Mouse (Mus musculus) liver, embryonic 14.5 days (tissue): ENCODE measurements around the gene Enho. TPM values are rescaled to one million over a fixed set of nuclear protein-coding genes. Genes with fewer than 3 reads are reported as not detected.

Experiments used
- ATAC-seq: fragments of 200-750 bp; cut with Nextera tagmentation; 2 replicates; pipeline ENCODE4 v1.8.0; 2017; ENCODE audit warnings: moderate number of reproducible peaks, mild to moderate bottlenecking, moderate library complexity; ENCODE audit not compliant: insufficient read depth
- DNase-seq, 3 experiments: peaks; one replicate each; pipeline ENCODE4 v3.0.0-alpha.2; 2012 to 2013; ENCODE audit warnings: low read depth in 3 of 3, low spot score in 3 of 3
- H3K27ac ChIP-seq: fragments of 300-500 bp; sonication (generic); 2 replicates; pipeline ENCODE4 v1.5.1; 2014; ENCODE audit warnings: moderate library complexity, mild to moderate bottlenecking, control low read depth, inconsistent platforms
- H3K27me3 ChIP-seq: fragments of 300-500 bp; sonication (generic); 2 replicates; pipeline ENCODE4 v1.6.1; 2014; ENCODE audit warnings: mild to moderate bottlenecking, low read length, moderate library complexity; ENCODE audit not compliant: control insufficient read depth, insufficient read depth
- H3K36me3 ChIP-seq: fragments of 300-500 bp; sonication (generic); replicated peaks from 2 replicates; pipeline ENCODE4 v1.6.1; 2014; ENCODE audit warnings: low read depth; ENCODE audit not compliant: control insufficient read depth, insufficient read depth
- H3K4me1 ChIP-seq, 2 experiments: fragments of 200-500 bp in 1 of 2; fragments of 300-500 bp in 1 of 2; sonication (generic) in 1 of 2; replicated peaks; 2 replicates each; pipeline ENCODE4 v1.6.1; 2012 to 2014; ENCODE audit warnings: antibody characterized with exemption in 1 of 2, inconsistent platforms in 1 of 2, low read length in 1 of 2; ENCODE audit not compliant: control insufficient read depth in 2 of 2, insufficient read depth in 2 of 2
- H3K4me2 ChIP-seq: fragments of 300-500 bp; sonication (generic); 2 replicates; pipeline ENCODE4 v1.6.1; 2014; ENCODE audit warnings: low read depth, mild to moderate bottlenecking, control low read depth, moderate library complexity
- H3K4me3 ChIP-seq, 2 experiments: fragments of 200-500 bp in 1 of 2; fragments of 300-500 bp in 1 of 2; sonication (generic) in 1 of 2; 2 replicates each; pipeline ENCODE4 v1.5.1; 2012 to 2014; ENCODE audit warnings: low read depth in 2 of 2, low read length in 2 of 2, mild to moderate bottlenecking in 2 of 2, control low read depth in 1 of 2, inconsistent platforms in 1 of 2, moderate library complexity in 1 of 2; ENCODE audit not compliant: insufficient read depth in 1 of 2
- H3K9ac ChIP-seq: fragments of 300-500 bp; sonication (generic); replicated peaks from 2 replicates; pipeline ENCODE4 v1.6.1; 2014; ENCODE audit warnings: mild to moderate bottlenecking, control low read depth, moderate library complexity
- H3K9me3 ChIP-seq: fragments of 300-500 bp; sonication (generic); 2 replicates; pipeline ENCODE4 v1.6.1; 2016; ENCODE audit warnings: low read length, mixed read lengths; ENCODE audit not compliant: control insufficient read depth
- CTCF ChIP-seq: IDR thresholded peaks from 2 replicates; pipeline ENCODE4 v1.5.1; 2016; ENCODE audit warnings: antibody characterized with exemption, low read depth, control low read depth
- EP300 ChIP-seq: IDR thresholded peaks from 2 replicates; pipeline ENCODE4 v1.6.1; 2016; ENCODE audit warnings: antibody characterized with exemption, low read depth
- WGBS: fragments of 180-500 bp; shearing (Covaris S2); extraction: QIAGEN DNeasy Blood & Tissue Kit; methylation state at CpG from one replicate; pipeline ENCODE4 v1.1.7; 2014; ENCODE audit not compliant: insufficient replicate concordance; 5-methylcytosine and 5-hydroxymethylcytosine counted together
- polyA plus RNA-seq, 2 experiments: library from polyadenylated mRNA; depleted of rRNA in 1 of 2; stranded (reverse) in 1 of 2; unstranded in 1 of 2; fragments of >200 nt; fragmentation: Nextera tagmentation in 1 of 2; extraction: Ambion mirVana in 1 of 2; gene quantifications; 2 replicates each; pipeline versions ENCODE4 v1.2.1 to v1.2.3; 2012 to 2014

The Enho gene
- polyA plus RNA-seq, 2 experiments, result 1.2 to 1.8 TPM

- Histone ChIP-seq H3K4me1 (peaks cover 0 to 8% of the 10 kb centered on the region in 2 experiments; a peak in 2 of 4 replicates), H3K4me3 (no peak overlapping the region), H3K9me3 (no peaks in the 10 kb centered on the region), H3K9ac (no peak overlapping the region), H3K27ac (no peak overlapping the region), H3K4me2 (no peak overlapping the region), H3K36me3 (no peaks in the 10 kb centered on the region), H3K27me3 (peaks cover 7% of the 10 kb centered on the region)
- 66% methylated on average over 10 of the region's 10 CpGs for WGBS
- ATAC-seq, result no peak
- no peak for DNase-seq
- no peak for TF ChIP-seq CTCF
- TF ChIP-seq EP300, result no peak
Measured at GRCm38 (mm10) chr4:41638186-41638731, 1.9 kb downstream of the Enho start.

GRCm38 (mm10) chr4:41636882-41637635, 3.1 kb downstream of the Enho start:
- Histone ChIP-seq H3K4me1 (peaks cover 0 to 8% of the 10 kb centered on the region in 2 experiments; a peak in 2 of 4 replicates), H3K4me3 (no peak overlapping the region), H3K4me2 (no peak overlapping the region), H3K9me3 (no peaks in the 10 kb centered on the region), H3K27ac (no peak overlapping the region), H3K27me3 (peaks cover 7% of the 10 kb centered on the region), H3K9ac (no peak overlapping the region), H3K36me3 (no peaks in the 10 kb centered on the region)
- ATAC-seq, result no peak
- 55% methylated on average over 10 of the region's 10 CpGs for WGBS
- DNase-seq, result no peak
- no peak for TF ChIP-seq CTCF
- no peak for TF ChIP-seq EP300

- TF ChIP-seq EP300, result no peak
- no peak for TF ChIP-seq CTCF
- DNase-seq, result no peak
- Histone ChIP-seq H3K36me3 (no peaks in the 10 kb centered on the region), H3K27me3 (peaks cover 7% of the 10 kb centered on the region), H3K9me3 (no peaks in the 10 kb centered on the region), H3K27ac (no peak overlapping the region), H3K9ac (no peak overlapping the region), H3K4me3 (no peak overlapping the region), H3K4me2 (no peak overlapping the region), H3K4me1 (peaks cover 0 to 8% of the 10 kb centered on the region in 2 experiments; a peak in 2 of 4 replicates)
- ATAC-seq, result no peak
- WGBS, result 32% methylated on average over 7 of the region's 7 CpGs
Measured at GRCm38 (mm10) chr4:41636366-41636765, 3.8 kb downstream of the Enho start.

- DNase-seq, result no peak
- H3K4me2 ChIP-seq, result no peak overlapping the region
- ATAC-seq, result no peak
- H3K9me3 ChIP-seq, result no peaks in the 10 kb centered on the region
- H3K4me3 ChIP-seq, result no peak overlapping the region
- WGBS, result 51% methylated on average over 2 of the region's 2 CpGs
- no peak overlapping the region for H3K9ac ChIP-seq
- TF ChIP-seq CTCF (no peak), EP300 (no peak)
- peaks cover 0 to 12% of the 10 kb centered on the region in 2 experiments; a peak in 2 of 4 replicates for H3K4me1 ChIP-seq
- no peaks in the 10 kb centered on the region for H3K36me3 ChIP-seq
- H3K27me3 ChIP-seq, result peaks cover 7% of the 10 kb centered on the region
- no peak overlapping the region for H3K27ac ChIP-seq
Measured at GRCm38 (mm10) chr4:41635906-41636305, 4.2 kb downstream of the Enho start.

- ATAC-seq (no peak), DNase-seq (no peak)
- Histone ChIP-seq H3K36me3 (no peaks in the 10 kb centered on the region), H3K9ac (no peak overlapping the region), H3K4me3 (no peak overlapping the region), H3K27me3 (peaks cover 7% of the 10 kb centered on the region), H3K9me3 (no peaks in the 10 kb centered on the region), H3K4me2 (no peak overlapping the region), H3K4me1 (peaks cover 0 to 10% of the 10 kb centered on the region in 2 experiments; a peak in 2 of 4 replicates), H3K27ac (no peak overlapping the region)
- TF ChIP-seq CTCF, result 0 out of 2 replicates have a peak, but pooled peaks have one; percentile 13
- TF ChIP-seq EP300, result no peak
- 49% methylated on average over 8 of the region's 8 CpGs for WGBS
Measured at GRCm38 (mm10) chr4:41635224-41635623, 4.9 kb downstream of the Enho start.
